Mouse (Mus musculus) lung, postnatal 36 days (tissue): ENCODE measurements around the gene Dock9.
"Not testable (repeated sequence)": the region's sequence is repeated elsewhere in the genome, so short reads cannot be mapped to it uniquely, and the experiment has no call there.

ENCODE experiments used
- DNase-seq: peaks from one replicate; pipeline ENCODE4 v3.0.0; 2022; ENCODE audit warnings: mixed read lengths

Dock9 gene

GRCm38 (mm10) chr14:121659061-121659824, 138.4 kb downstream of the Dock9 start:
- DNase-seq, result no peak

- DNase-seq, result no peak
These were observed 139.1 kb downstream of the Dock9 start for GRCm38 (mm10) chr14:121658537-121658936.

GRCm38 (mm10) chr14:121657633-121658032, 140.0 kb downstream of the Dock9 start:
- peak; percentile 41 for DNase-seq

DNA sequence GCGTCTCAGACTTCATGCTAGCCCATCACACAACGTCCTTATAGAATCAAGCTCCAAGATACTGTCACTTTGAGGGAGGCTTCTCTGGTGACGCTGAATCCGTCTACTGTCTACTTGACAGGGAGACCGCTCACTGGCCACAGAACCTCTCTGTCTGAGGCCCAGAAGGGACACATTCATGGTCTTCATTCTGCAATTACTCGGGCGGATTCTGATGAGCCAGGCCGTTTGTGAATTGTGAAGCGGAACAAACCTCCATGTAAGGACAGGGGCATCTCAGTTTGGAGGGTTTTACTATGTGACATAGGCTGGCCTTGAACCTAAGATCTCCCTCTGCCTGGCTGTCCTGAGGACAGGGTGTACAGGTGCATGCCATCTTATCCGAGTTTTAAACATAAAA, 140.7 kb downstream of the Dock9 start:
- DNase-seq, result no peak

DNA sequence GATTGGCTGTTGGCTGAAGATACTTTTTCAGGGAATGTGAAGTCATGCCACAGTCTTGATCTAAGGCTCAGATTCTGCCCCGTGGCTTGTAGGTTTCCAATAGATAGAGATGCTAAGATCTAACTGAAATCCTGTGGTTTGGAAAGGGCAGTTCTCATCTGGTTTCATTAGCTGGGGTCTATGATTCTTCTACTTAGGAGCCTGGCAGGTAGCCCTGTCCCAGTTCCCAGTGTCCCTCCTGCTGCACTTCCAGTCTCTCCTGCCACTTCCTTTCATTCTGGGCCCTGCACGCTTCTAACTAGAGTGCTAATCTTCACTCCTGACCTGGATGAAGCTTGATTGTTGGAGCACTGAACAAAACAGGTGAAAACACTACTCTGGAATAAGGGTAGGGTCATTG, 142.7 kb downstream of the Dock9 start:
- no peak for DNase-seq

- peak; percentile 45 for DNase-seq
These were observed 143.1 kb downstream of the Dock9 start for GRCm38 (mm10) chr14:121654416-121654967.

DNA sequence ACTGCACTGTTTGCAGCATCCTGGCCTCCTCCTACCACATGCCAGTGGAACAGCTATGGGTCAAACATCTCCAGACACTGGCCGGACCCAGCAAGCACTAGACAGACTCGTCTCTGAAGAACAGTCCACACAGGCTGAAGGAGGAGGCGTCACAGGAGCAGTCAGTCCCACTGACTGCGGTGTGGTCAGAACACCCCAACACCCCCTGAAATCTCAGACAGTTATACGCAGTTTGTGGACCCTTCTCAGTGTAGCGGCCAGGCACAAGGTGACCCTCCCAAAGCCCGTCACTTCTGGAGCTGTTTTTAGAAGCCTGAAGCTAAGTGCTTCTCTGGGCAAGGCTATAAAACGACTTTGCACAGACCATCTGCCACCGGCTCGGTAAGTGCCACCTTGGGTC, 143.9 kb downstream of the Dock9 start:
- DNase-seq, result no peak

DNA sequence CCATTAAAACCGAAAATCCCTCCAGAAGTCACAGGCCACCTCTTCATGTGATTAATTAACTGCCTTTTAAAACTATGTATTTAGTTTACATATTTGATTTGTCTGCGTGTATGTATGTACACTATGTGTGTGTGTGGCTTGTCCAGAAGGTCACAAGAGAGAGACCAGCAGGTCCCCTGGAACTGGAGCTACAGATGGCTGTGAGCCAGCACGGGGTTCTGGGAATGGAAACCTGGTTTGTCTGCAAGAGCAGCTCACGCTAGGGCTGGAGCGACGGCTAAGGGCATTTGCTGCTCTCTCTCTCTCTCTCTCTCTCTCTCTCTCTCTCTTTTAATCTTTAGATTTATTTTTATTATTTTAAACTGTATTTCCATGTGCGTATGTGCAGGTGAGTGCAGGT, 144.4 kb downstream of the Dock9 start:
- DNase-seq, result no peak

DNA sequence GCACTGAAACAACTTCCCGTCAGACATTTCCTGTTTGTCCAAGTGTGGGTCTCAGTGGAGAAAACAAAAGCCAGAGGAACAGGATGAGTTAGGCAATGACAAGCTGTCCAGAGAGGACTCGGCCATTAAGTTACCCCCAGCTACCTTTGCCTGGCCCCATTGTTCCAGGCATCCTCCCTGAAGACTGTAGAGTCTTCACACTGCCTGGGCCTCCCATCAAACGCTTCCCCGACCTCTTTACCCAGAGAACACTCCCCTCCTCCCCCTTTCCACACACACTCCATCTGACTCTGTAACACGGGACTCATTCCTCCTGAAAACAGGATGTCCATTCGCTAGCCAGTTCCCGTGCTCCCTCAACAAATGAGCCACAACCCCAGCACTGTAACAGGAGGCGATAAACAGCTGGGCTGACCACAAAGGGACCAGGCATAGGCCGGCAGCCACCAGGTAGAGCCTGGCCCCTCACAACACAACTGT, 149.0 kb downstream of the Dock9 start:
- DNase-seq, result peak; percentile 54

- no peak for DNase-seq
These were observed 149.9 kb downstream of the Dock9 start for GRCm38 (mm10) chr14:121647693-121648092.

GRCm38 (mm10) chr14:121646617-121647016, 151.0 kb downstream of the Dock9 start:
- DNase-seq, result no peak

GRCm38 (mm10) chr14:121644302-121644701, 153.3 kb downstream of the Dock9 start:
- DNase-seq, result no peak

DNA sequence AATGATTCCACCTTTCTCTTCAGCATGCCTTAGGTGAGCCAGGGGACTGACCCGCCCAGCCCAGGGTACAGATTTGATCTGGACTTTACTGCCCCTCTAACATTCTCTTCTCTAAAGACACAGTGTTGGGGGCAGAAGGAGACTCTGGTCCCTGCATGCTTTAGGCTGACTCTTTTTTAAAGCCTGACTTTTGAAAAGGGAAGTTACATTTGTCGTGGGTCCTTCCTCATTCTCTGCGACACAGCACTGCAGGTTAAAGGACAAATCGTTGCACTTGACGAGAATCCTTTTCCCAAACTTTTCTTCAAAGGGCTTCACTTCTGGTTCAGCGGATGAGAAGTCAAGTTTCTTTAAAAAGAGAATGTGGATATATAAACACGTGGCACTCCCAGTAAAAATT, 156.4 kb downstream of the Dock9 start:
- DNase-seq, result no peak

GRCm38 (mm10) chr14:121636935-121637510, 160.6 kb downstream of the Dock9 start:
- peak; percentile 56 for DNase-seq

DNA sequence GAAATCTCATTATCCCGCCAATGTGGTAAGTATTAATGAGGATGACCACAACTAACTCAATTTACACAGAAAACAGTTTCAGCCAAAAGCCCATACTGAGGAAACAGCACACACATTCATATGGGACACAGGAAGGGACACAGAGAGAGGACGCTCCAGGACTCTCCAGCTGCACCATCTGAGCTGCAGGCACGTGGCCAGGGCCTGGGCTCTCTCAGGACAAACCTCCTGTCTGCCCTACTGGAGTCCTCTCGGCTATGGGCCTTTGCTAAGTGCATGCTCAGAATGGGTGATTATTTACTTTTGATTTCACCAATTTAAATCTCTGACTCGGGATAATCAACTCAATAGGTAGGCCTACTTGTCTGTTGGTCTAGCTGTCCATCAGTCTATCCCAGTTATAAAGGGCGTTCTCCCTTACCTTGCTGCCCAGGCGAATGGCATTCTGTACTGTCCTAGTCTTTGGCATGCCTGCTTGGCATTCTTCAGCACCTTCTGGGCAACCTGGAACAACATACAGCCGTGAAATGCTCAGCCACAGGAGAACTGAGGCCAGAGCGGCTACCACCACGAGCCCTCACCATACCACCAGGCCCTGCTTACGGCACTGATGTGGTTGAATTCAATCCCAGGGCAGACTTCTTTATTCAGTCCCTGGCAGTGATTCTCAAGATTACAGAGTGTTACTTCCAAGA, 162.8 kb downstream of the Dock9 start:
- no peak for DNase-seq

GRCm38 (mm10) chr14:121634093-121634735, 163.4 kb downstream of the Dock9 start:
- no peak for DNase-seq

GRCm38 (mm10) chr14:121631934-121632333, 165.7 kb downstream of the Dock9 start:
- DNase-seq, result no peak

- DNase-seq, result no peak
These were observed 170.9 kb downstream of the Dock9 start for GRCm38 (mm10) chr14:121626741-121627140.

DNA sequence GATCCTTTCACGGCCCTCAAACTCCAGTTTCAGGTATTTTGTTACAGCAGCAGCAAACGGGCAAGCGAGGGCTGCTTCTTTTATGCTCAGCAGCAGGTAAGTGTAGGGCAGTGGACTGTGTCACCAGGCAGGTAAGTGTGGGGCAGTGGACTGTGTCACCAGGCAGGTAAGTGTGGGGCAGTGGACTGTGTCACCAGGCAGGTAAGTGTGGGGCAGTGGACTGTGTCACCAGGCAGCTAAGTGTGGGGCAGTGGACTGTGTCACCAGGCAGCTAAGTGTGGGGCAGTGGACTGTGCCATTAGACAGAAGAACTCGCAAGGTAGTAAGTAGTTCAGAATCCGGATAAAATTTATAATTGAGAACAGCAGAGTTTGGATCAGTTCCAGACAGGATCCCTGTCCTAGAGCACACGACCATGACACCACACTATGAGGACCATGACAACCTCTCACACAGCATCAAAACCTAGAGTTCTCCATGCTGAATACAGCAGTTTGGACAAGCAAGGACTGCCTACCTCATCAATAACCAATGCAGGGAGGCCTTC, 173.6 kb downstream of the Dock9 start:
- DNase-seq, result not testable (repeated sequence)

- no peak for DNase-seq
These were observed 175.8 kb downstream of the Dock9 start for GRCm38 (mm10) chr14:121621806-121622205.

- DNase-seq, result no peak
These were observed 177.1 kb downstream of the Dock9 start for GRCm38 (mm10) chr14:121620567-121620966.

DNA sequence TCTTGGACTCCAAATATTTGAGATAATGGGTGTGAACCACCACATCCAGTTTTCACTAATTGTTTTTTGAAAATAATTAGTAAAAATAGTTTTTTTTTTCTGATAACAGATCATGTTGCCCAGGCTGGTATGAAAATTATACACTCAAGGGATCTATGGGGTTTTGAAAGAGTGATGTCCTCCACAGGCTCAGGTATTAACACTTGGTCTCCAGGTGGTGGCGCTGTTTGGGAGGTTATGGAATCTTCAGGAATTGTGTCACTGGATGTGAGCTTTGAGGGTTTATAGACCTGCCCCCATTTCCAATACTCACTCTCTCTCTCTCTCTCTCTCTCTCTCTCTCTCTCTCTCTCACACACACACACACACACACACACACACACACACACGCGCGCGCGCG, 177.5 kb downstream of the Dock9 start:
- DNase-seq, result no peak
